Mouse (Mus musculus) limb, embryonic 11.5 days (tissue): ENCODE measurements around the gene Vps37c. TPM values are rescaled to one million over a fixed set of nuclear protein-coding genes. Genes with fewer than 3 reads are reported as not detected.

ENCODE experiments used
- ATAC-seq: fragments of 200-750 bp; cut with Nextera tagmentation; 2 replicates; pipeline ENCODE4 v1.8.0; 2017; ENCODE audit warnings: low read depth; ENCODE audit not compliant: insufficient number of reproducible peaks, low FRiP score, low TSS enrichment
- DNase-seq: peaks from one replicate; pipeline ENCODE4 v3.0.0-alpha.2; 2015; ENCODE audit warnings: low spot score
- H3K27ac ChIP-seq: fragments of 300-500 bp; sonication (generic); replicated peaks from 2 replicates; pipeline ENCODE4 v1.5.1; 2014; ENCODE audit warnings: low read depth, mild to moderate bottlenecking, low read length
- H3K27me3 ChIP-seq: fragments of 300-500 bp; sonication (generic); 2 replicates; pipeline ENCODE4 v1.6.1; 2014; ENCODE audit warnings: mild to moderate bottlenecking, low read length, mixed read lengths; ENCODE audit not compliant: control insufficient read depth, insufficient read depth
- H3K36me3 ChIP-seq: fragments of 300-500 bp; sonication (generic); 2 replicates; pipeline ENCODE4 v1.6.1; 2014; ENCODE audit warnings: mild to moderate bottlenecking, low read length, moderate library complexity, mixed read lengths; ENCODE audit not compliant: control insufficient read depth, insufficient read depth
- H3K4me1 ChIP-seq: fragments of 300-500 bp; sonication (generic); 2 replicates; pipeline ENCODE4 v1.6.1; 2014; ENCODE audit warnings: low read length, mixed read lengths; ENCODE audit not compliant: control insufficient read depth, insufficient read depth
- H3K4me2 ChIP-seq: fragments of 300-500 bp; sonication (generic); 2 replicates; pipeline ENCODE4 v1.6.1; 2014; ENCODE audit warnings: low read depth, mild to moderate bottlenecking, moderate library complexity; ENCODE audit not compliant: severe bottlenecking
- H3K4me3 ChIP-seq: fragments of 300-500 bp; sonication (generic); 2 replicates; pipeline ENCODE4 v1.5.1; 2014; ENCODE audit warnings: low read depth, low read length
- H3K9ac ChIP-seq: fragments of 300-500 bp; sonication (generic); 2 replicates; pipeline ENCODE4 v1.6.1; 2014; ENCODE audit warnings: mild to moderate bottlenecking, low read length
- H3K9me3 ChIP-seq: fragments of 300-500 bp; sonication (generic); 2 replicates; pipeline ENCODE4 v1.6.1; 2016; ENCODE audit warnings: low read length; ENCODE audit not compliant: control insufficient read depth
- WGBS: fragments of 180-500 bp; shearing (Covaris S2); extraction: QIAGEN DNeasy Blood & Tissue Kit; methylation state at CpG from one replicate; pipeline ENCODE4 v1.1.7; 2014; 5-methylcytosine and 5-hydroxymethylcytosine counted together
- polyA plus RNA-seq: library from polyadenylated mRNA; unstranded; fragments of >200 nt; fragmentation: Nextera tagmentation; extraction: Ambion mirVana; gene quantifications from 2 replicates; pipeline ENCODE4 v1.2.1, GENCODE M21; 2014

Gene Vps37c
- polyA plus RNA-seq, 1 experiment from 2014 or later = 29.7 TPM

DNA sequence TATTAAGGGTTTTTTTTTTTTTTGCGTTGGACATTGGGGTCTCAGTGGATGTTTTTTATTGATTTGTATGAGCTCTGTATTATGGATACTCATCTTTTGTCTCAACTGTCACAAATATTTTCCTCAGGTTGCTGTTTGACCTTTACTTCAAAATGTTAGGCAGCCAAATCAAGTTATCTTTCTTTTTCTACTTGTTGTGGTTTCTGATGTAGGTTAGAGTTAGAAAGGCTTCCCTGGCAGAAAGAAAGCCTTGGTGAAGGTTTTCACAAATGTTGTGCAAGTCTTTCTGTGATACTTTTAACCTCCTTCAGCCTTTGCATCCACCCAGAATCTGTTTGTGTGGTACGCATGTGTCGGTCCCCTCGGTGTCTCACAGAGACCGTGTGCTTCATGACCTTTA is 64.1 kb downstream of the Vps37c start:
- WGBS = 89% methylated on average over 5 of the region's 5 CpGs
- Histone ChIP-seq H3K4me1 (no peaks in the 10 kb centered on the region), H3K36me3 (no peaks in the 10 kb centered on the region), H3K9ac (no peak overlapping the region), H3K4me3 (no peak overlapping the region), H3K4me2 (no peak overlapping the region), H3K9me3 (no peaks in the 10 kb centered on the region), H3K27me3 (no peaks in the 10 kb centered on the region), H3K27ac (no peak overlapping the region)
- no peak for ATAC-seq
- DNase-seq = no peak

DNA sequence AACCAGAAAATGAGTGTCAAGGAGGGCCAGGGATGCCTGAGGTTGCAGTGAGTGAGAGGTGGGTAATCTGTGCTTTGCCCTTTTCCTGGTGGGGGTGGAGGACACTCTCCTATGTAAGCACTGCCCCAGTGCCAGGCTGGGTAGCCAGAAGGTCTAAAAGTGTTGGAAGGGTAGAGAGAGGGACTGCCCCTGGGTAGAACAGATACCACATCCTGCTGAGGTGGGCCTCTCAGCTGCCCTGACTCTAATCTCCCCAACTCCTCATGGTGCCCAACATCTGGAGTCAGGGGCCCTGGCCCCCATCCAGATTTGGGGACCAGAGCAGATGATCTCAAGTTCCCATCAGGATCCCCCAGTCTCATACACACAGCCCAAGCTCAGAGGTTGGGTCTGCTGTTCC is 68.6 kb downstream of the Vps37c start:
- DNase-seq (no peak), ATAC-seq (no peak)
- Histone ChIP-seq H3K4me2 (no peak overlapping the region), H3K27ac (no peak overlapping the region), H3K4me1 (no peaks in the 10 kb centered on the region), H3K4me3 (no peak overlapping the region), H3K36me3 (no peaks in the 10 kb centered on the region), H3K9ac (no peak overlapping the region), H3K27me3 (no peaks in the 10 kb centered on the region), H3K9me3 (no peaks in the 10 kb centered on the region)

DNA sequence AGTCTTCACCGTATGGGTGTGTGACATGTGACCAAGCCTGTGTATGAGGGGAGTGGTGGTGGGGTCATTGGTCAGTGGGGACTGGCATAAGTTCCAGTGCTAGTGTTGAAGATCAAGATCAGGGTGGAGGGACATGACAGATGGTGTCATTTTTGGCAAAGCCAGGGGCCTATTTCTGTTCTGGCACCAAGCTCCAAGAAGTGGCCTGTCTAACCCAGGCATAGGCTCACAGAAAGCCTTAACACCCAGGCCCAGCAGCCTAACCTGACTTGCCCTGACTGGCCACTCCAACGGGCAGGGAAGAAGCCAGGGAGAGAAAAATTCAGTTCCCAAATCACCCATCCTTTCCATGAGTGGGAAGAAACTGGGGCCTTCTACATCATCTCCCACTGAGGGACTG is 69.0 kb downstream of the Vps37c start:
- no peaks in the 10 kb centered on the region for H3K36me3 ChIP-seq
- no peak for ATAC-seq
- DNase-seq = no peak
- no peak overlapping the region for H3K9ac ChIP-seq
- H3K9me3 ChIP-seq = no peaks in the 10 kb centered on the region
- H3K27me3 ChIP-seq = no peaks in the 10 kb centered on the region
- no peaks in the 10 kb centered on the region for H3K4me1 ChIP-seq
- no peak overlapping the region for H3K4me3 ChIP-seq
- H3K4me2 ChIP-seq = no peak overlapping the region
- WGBS = 90% methylated on average over 2 of the region's 2 CpGs
- no peak overlapping the region for H3K27ac ChIP-seq

DNA sequence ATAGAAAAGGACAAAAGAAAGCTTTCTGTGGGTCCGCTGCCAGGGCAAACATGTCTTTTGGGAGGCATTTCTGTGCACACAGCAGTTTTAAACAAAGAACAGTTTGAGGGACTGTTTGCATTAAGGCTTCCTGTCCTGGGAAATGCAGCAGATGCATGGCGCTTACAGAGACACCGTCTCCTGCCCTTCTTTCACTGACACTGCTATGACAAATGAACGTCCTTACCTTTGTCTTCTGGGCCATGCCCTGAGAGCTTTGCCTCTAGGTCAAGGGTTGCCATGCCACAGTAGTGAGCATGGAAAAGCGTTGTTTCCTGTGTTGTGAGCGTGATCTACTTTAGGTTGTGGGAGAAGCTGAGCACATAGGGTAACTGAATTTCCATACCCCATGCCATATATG is 70.2 kb downstream of the Vps37c start:
- Histone ChIP-seq H3K36me3 (no peaks in the 10 kb centered on the region), H3K9ac (no peak overlapping the region), H3K27me3 (no peaks in the 10 kb centered on the region), H3K9me3 (no peaks in the 10 kb centered on the region), H3K4me3 (no peak overlapping the region), H3K27ac (no peak overlapping the region), H3K4me1 (no peaks in the 10 kb centered on the region), H3K4me2 (no peak overlapping the region)
- DNase-seq (no peak), ATAC-seq (no peak)
- 69% methylated on average over 6 of the region's 6 CpGs for WGBS

DNA sequence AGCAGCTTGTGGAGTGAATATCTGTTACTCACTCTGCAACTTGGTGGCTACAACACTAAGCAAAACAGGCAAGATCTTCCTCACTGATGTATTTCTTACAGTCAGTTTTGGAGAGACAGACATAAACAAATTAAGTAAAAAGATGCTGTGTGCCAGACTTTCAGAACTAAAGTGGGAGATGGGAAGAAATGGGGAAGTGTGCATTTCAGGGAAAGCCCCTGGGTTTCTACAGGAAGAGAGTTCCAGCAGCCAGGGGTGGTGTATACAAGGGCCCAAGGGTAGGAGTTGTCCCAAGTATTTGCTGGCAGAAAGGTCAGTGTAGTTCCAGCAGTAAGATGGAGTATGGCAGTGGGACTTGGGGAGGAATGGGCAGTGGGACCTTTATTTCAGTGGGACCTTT is 71.0 kb downstream of the Vps37c start:
- DNase-seq (no peak), ATAC-seq (no peak)
- H3K4me3 ChIP-seq = no peak overlapping the region
- H3K4me2 ChIP-seq = no peak overlapping the region
- H3K27ac ChIP-seq = no peak overlapping the region
- H3K36me3 ChIP-seq = no peaks in the 10 kb centered on the region
- no peaks in the 10 kb centered on the region for H3K4me1 ChIP-seq
- no peak overlapping the region for H3K9ac ChIP-seq
- no peaks in the 10 kb centered on the region for H3K27me3 ChIP-seq
- H3K9me3 ChIP-seq = no peaks in the 10 kb centered on the region

DNA sequence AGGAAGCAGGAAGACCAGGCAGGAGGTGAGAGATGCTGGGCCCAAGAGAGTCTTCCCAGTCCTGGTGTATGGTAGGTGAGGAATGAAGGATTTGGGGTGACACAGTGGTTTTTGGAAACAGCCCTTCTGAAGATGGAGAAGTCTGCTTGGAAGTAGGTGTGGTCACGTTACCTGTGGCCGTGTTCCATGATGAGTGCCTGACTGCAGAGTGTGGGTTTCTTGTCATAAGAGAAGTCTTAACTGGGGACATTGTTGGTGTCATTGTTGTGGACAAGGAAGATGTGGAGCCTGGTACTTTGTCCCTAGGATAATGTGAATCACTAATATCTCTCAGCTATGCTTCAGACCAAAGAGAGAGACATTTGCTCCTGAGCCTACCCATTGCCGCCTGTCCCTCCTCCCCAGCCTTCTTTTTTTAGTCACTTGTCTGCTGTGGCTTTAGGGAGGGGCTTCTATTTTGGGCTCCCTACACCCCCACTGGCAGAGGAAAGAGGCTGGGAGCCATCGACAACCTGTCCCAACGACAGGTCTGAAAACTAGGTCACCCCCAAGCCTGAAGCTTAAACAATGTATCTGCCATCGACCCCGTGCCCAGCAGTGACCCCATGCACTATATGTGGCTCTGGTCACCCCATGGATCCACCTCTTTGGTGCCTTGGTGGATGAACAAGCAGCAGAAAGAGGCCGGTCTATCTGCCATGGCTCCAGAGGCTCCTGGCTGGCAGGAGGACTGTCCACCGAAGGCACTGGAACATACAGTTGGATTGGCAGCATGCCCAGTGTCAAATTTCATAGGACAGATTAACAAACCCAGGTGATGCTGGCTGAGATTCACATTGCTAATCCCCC is 71.7 kb downstream of the Vps37c start:
- no peak overlapping the region for H3K9ac ChIP-seq
- no peak overlapping the region for H3K27ac ChIP-seq
- no peak overlapping the region for H3K4me3 ChIP-seq
- H3K9me3 ChIP-seq = no peaks in the 10 kb centered on the region
- whole genome bisulfite sequencing = 91% methylated on average over 9 of the region's 9 CpGs
- H3K36me3 ChIP-seq = no peaks in the 10 kb centered on the region
- H3K4me2 ChIP-seq = no peak overlapping the region
- H3K4me1 ChIP-seq = no peaks in the 10 kb centered on the region
- no peaks in the 10 kb centered on the region for H3K27me3 ChIP-seq
- ATAC-seq (no peak), DNase-seq (no peak)

DNA sequence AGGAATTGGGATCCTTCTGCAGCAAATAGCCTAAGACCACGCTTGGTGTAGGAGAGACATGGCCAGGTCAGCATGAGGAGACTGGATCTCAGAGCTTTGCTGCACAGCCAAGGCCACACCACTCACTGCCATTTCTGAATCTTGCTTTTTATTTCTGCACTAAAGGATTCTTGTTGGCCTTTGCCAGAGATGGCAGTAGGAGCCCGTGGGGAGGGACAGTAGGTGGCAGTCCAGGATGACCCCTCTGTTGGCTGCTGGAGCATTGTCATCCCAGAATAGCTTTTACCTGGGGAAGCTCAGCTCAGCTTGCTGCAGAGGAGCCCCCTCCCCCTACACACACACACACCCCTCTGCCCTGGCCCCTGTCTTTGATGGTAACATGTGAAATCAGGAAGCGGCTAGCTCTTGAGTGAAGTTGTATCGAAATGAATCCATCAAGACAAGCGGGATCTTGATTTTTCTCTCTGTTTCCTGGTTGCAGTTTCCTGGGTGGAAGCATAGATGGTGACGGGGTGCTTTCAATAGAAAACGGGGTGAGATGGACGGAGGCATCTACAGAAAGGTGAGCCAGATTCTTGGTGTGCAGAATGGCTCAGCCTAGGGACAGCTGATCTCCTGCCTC is 73.4 kb downstream of the Vps37c start:
- no peak for DNase-seq
- H3K4me1 ChIP-seq = no peaks in the 10 kb centered on the region
- no peak overlapping the region for H3K27ac ChIP-seq

DNA sequence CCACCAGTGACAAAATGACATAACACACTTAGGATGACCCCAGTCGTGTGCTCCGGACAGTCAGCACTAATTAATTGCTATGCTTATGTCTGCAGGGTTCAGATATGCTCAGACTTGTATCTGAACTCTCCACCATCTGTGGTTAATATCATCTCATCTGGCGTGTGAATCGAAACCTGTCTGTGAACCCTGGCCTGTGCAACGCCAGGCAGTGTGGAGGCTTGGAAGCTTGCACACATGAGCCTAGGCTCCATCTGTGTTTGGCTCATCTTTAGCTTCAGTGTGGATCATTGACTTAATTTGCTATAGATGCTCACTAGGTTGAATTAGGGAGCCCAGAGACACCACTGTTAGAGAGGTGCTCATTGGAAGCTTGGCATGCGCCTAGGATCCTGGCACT is 73.9 kb downstream of the Vps37c start:
- H3K27ac ChIP-seq = no peak overlapping the region
- H3K9me3 ChIP-seq = no peaks in the 10 kb centered on the region
- H3K36me3 ChIP-seq = no peaks in the 10 kb centered on the region
- no peaks in the 10 kb centered on the region for H3K27me3 ChIP-seq
- ATAC-seq = no peak
- H3K4me2 ChIP-seq = no peak overlapping the region
- no peak overlapping the region for H3K4me3 ChIP-seq
- no peak for DNase-seq
- WGBS = 79% methylated on average over 6 of the region's 6 CpGs
- no peak overlapping the region for H3K9ac ChIP-seq
- H3K4me1 ChIP-seq = no peaks in the 10 kb centered on the region

More for the DNA sequence above, 73.4 kb downstream of the Vps37c start:
- H3K36me3 ChIP-seq = no peaks in the 10 kb centered on the region
- no peak overlapping the region for H3K4me3 ChIP-seq
- H3K4me2 ChIP-seq = no peak overlapping the region
- no peak for ATAC-seq
- no peaks in the 10 kb centered on the region for H3K9me3 ChIP-seq
- WGBS = 87% methylated on average over 8 of the region's 8 CpGs
- no peak overlapping the region for H3K9ac ChIP-seq
- no peaks in the 10 kb centered on the region for H3K27me3 ChIP-seq
